Mouse (Mus musculus) intestine, postnatal 0 days (tissue): Measurements from ENCODE around the gene Tmem56. TPM values are rescaled to one million over a fixed set of nuclear protein-coding genes. Genes with fewer than 3 reads are reported as not detected.

Experiments
- ATAC-seq: fragments of 200-750 bp; cut with Nextera tagmentation; 2 replicates; pipeline ENCODE4 v1.8.0; 2017; ENCODE audit warnings: mild to moderate bottlenecking, moderate TSS enrichment, moderate library complexity
- H3K27ac ChIP-seq: fragments of 300-500 bp; sonication (generic); 2 replicates; pipeline ENCODE4 v1.5.1; 2014; ENCODE audit warnings: mild to moderate bottlenecking, low read depth, low read length, moderate library complexity
- H3K27me3 ChIP-seq: fragments of 300-500 bp; sonication (generic); replicated peaks from 2 replicates; pipeline ENCODE4 v1.6.1; 2014; ENCODE audit warnings: low read length, mixed read lengths; ENCODE audit not compliant: control insufficient read depth, insufficient read depth
- H3K36me3 ChIP-seq: fragments of 300-500 bp; sonication (generic); 2 replicates; pipeline ENCODE4 v1.6.1; 2014; ENCODE audit warnings: mild to moderate bottlenecking, moderate library complexity; ENCODE audit not compliant: control insufficient read depth, insufficient read depth
- H3K4me1 ChIP-seq: fragments of 300-500 bp; sonication (generic); replicated peaks from 2 replicates; pipeline ENCODE4 v1.6.1; 2014; ENCODE audit warnings: antibody characterized with exemption, low read length, mixed read lengths; ENCODE audit not compliant: control insufficient read depth, insufficient read depth
- H3K4me2 ChIP-seq: fragments of 300-500 bp; sonication (generic); replicated peaks from 2 replicates; pipeline ENCODE4 v1.6.1; 2014; ENCODE audit warnings: low read depth, mild to moderate bottlenecking, moderate library complexity
- H3K4me3 ChIP-seq: fragments of 300-500 bp; sonication (generic); 2 replicates; pipeline ENCODE4 v1.5.1; 2014; ENCODE audit warnings: low read depth, low read length
- H3K9ac ChIP-seq: fragments of 300-500 bp; sonication (generic); 2 replicates; pipeline ENCODE4 v1.6.1; 2014; ENCODE audit warnings: mild to moderate bottlenecking, low read depth, low read length
- H3K9me3 ChIP-seq: fragments of 300-500 bp; sonication (generic); 2 replicates; pipeline ENCODE4 v1.6.1; 2016; ENCODE audit warnings: mixed run types; ENCODE audit not compliant: control insufficient read depth
- CTCF ChIP-seq: sonication (generic); IDR thresholded peaks from 2 replicates; pipeline ENCODE4 v1.5.1; 2016; ENCODE audit warnings: low read depth, mild to moderate bottlenecking, control low read depth, antibody characterized with exemption, moderate library complexity
- WGBS: fragments of 180-500 bp; shearing (Covaris S2); extraction: QIAGEN DNeasy Blood & Tissue Kit; methylation state at CpG from one replicate; pipeline ENCODE4 v1.1.7; 2014; 5-methylcytosine and 5-hydroxymethylcytosine counted together
- polyA plus RNA-seq: library from polyadenylated mRNA; unstranded; fragments of >200 nt; fragmentation: Nextera tagmentation; extraction: Ambion mirVana; gene quantifications from 2 replicates; pipeline ENCODE4 v1.2.1, GENCODE M21; 2015

Tmem56 gene
- 6.0 and 6.8 TPM in 2 replicates for polyA plus RNA-seq

GRCm38 (mm10) chr3:121282998-121283397 is at the start of gene Tmem56:
TSS of gene Tmem56 (minus strand) at chr3:121283098.
- Histone ChIP-seq H3K4me2 (no peak within 1 kb of the TSS), H3K4me3 (no peak within 1 kb of the TSS), H3K27ac (no peak within 1 kb of the TSS), H3K4me1 (no peaks in the 10 kb centered on the region), H3K9me3 (no peaks in the 10 kb centered on the region), H3K9ac (no peak within 1 kb of the TSS), H3K27me3 (no peaks in the 10 kb centered on the region), H3K36me3 (no peaks in the 10 kb centered on the region)
- no peak for TF ChIP-seq CTCF
- no peak for ATAC-seq
- WGBS = 95% methylated on average over 4 of the region's 4 CpGs

DNA sequence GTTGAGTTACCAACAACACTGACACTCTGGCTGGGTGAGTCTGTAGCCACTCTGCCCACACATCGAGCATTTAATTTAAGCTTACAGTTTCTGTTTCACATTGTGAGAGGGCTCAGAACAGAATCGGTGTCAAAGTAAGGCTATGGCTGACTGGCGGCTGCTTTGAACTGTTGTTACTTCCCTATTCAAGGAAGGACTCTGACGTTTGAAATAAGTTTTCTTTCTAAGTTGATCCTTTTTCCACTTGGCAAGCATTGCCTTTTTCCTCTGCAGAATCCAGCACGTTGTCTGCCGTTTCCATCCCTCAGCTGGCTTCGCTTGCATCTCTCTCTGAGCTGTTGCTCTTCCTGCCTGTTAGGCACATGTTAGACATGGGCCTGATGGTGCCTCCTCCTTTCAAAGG is 47.3 kb upstream of the Tmem56 start:
- Histone ChIP-seq H3K9me3 (no peaks in the 10 kb centered on the region), H3K4me1 (no peaks in the 10 kb centered on the region), H3K9ac (no peak overlapping the region), H3K27ac (no peak overlapping the region; the same call in 1 of the 2 replicates), H3K27me3 (no peaks in the 10 kb centered on the region), H3K4me3 (no peak overlapping the region), H3K4me2 (no peak overlapping the region), H3K36me3 (no peaks in the 10 kb centered on the region)
- ATAC-seq = no peak
- no peak for TF ChIP-seq CTCF
- WGBS = 64% methylated on average over 7 of the region's 7 CpGs

DNA sequence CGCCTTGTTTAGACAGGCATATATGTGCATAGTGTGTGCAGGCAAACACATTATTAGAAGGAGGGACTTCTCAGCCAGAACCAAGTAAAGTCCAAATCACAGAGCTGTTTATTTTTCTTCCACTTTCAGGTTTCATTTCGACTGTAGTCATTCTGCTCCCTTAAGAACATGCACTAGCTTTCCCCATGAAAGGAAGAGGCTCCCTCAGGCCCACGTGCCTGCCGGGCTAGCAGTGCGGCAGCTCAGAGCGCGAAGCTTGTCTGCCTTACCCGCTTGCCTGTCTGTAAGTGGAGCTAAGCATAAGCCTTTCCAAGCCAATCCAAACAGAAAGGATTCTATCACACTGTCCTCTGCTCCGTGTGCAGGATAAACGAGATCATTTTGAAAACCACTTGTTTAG is 46.7 kb upstream of the Tmem56 start:
- 57% methylated on average over 10 of the region's 10 CpGs for WGBS
- no peak overlapping the region for H3K4me3 ChIP-seq
- H3K4me1 ChIP-seq = no peaks in the 10 kb centered on the region
- no peak for TF ChIP-seq CTCF
- no peaks in the 10 kb centered on the region for H3K9me3 ChIP-seq
- no peak for ATAC-seq
- no peak overlapping the region for H3K4me2 ChIP-seq
- no peak overlapping the region for H3K9ac ChIP-seq
- H3K27ac ChIP-seq = no peak overlapping the region; the same call in 1 of the 2 replicates
- H3K27me3 ChIP-seq = no peaks in the 10 kb centered on the region
- H3K36me3 ChIP-seq = no peaks in the 10 kb centered on the region

DNA sequence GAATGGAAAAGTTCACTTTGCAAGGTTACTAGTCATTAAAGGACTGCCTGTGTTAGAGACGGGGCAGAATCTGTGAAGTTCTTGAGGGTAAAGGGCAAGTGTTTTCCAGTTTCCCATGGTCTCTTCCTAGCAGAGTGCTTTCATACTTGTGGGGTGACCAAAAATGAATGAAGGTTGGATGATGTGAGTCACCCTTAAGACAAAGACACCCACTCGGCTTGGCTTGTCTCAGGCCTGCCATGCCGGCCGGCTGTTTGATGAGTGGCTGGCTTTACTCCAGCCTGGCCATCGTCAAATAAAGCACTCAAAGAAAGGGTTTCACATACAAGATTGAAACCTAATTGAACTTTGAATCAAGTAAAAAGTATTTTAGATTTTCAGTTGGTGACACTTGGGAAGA is 44.5 kb upstream of the Tmem56 start:
- Histone ChIP-seq H3K4me2 (no peak overlapping the region), H3K4me3 (no peak overlapping the region), H3K36me3 (0 out of 2 replicates have a peak, but pooled peaks cover 6% of the 10 kb centered on the region), H3K27ac (no peak overlapping the region), H3K9me3 (no peaks in the 10 kb centered on the region), H3K27me3 (no peaks in the 10 kb centered on the region), H3K9ac (no peak overlapping the region), H3K4me1 (no peaks in the 10 kb centered on the region)
- no peak for ATAC-seq
- WGBS = 87% methylated on average over 5 of the region's 5 CpGs
- no peak for TF ChIP-seq CTCF

DNA sequence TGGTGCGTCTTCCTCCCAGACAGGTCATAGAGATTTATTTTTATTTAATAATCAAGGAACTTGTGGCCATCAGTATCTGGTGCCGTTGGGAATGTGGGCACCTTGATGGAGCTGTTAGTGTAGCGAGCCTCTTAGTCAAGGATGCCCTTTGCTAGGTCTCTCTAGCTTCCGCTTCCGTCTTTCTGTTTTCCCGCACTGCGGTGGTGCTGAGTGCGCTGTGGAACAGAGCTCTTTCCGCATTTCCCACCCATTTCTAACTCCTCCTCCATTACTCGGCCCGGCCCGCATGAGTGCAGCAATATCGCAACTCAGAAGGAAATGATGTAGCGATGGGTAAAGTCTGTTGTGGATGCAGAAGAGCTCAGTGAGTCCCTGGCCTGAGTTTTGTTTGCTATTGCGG is 40.5 kb upstream of the Tmem56 start:
- no peak overlapping the region for H3K4me2 ChIP-seq
- H3K9me3 ChIP-seq = no peaks in the 10 kb centered on the region
- no peak for ATAC-seq
- TF ChIP-seq CTCF = no peak
- no peak overlapping the region for H3K27ac ChIP-seq
- no peaks in the 10 kb centered on the region for H3K27me3 ChIP-seq
- H3K4me1 ChIP-seq = no peaks in the 10 kb centered on the region
- WGBS = 98% methylated on average over 15 of the region's 15 CpGs
- no peak overlapping the region for H3K4me3 ChIP-seq
- H3K36me3 ChIP-seq = peaks cover 14% of the 10 kb centered on the region; the same call in 1 of the 2 replicates
- no peak overlapping the region for H3K9ac ChIP-seq

DNA sequence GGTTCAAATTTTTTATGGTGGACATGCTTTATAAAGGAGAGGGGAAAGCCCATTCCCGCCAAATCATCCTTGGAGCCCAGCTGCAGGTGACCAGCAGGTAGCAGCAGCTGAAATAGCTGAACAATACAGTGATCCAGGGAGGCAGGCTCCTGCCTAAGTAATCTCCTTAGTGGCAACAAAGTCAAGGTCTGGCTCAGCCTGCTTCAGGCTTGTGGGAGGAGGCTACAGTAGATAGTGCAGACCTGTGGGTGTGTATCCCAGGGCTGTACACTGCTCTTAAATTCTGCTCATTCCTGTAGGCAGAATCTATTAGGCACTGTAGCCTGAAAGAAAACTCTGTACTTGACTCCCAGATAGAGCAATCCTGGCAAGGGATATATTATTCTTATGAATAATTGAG is 38.0 kb upstream of the Tmem56 start:
- 79% methylated on average over 1 of the region's 1 CpGs for WGBS
- Histone ChIP-seq H3K4me2 (no peak overlapping the region), H3K4me3 (no peak overlapping the region)

GRCm38 (mm10) chr3:121319906-121320305 is 37.0 kb upstream of the Tmem56 start:
- no peak overlapping the region for H3K9ac ChIP-seq
- peaks cover 20% of the 10 kb centered on the region; the same call in 1 of the 2 replicates for H3K36me3 ChIP-seq
- H3K27me3 ChIP-seq = no peaks in the 10 kb centered on the region
- H3K27ac ChIP-seq = no peak overlapping the region
- WGBS = 92% methylated on average over 6 of the region's 6 CpGs
- TF ChIP-seq CTCF = no peak
- no peaks in the 10 kb centered on the region for H3K9me3 ChIP-seq
- no peak overlapping the region for H3K4me3 ChIP-seq
- no peaks in the 10 kb centered on the region for H3K4me1 ChIP-seq
- H3K4me2 ChIP-seq = no peak overlapping the region
- ATAC-seq = no peak

More for the DNA sequence above, 38.0 kb upstream of the Tmem56 start:
- H3K9me3 ChIP-seq = no peaks in the 10 kb centered on the region
- peaks cover 18% of the 10 kb centered on the region; the same call in 1 of the 2 replicates for H3K36me3 ChIP-seq
- no peak overlapping the region for H3K27ac ChIP-seq
- H3K27me3 ChIP-seq = no peaks in the 10 kb centered on the region
- no peak overlapping the region for H3K9ac ChIP-seq
- H3K4me1 ChIP-seq = no peaks in the 10 kb centered on the region
- no peak for ATAC-seq
- TF ChIP-seq CTCF = no peak
